Mouse (Mus musculus): Measurements from ENCODE around the gene Gnb1l. TPM values are rescaled to one million over a fixed set of nuclear protein-coding genes. Genes with fewer than 3 reads are reported as not detected.

Gnb1l gene
- polyA plus RNA-seq, 1 experiment: 12.0 TPM

DNA sequence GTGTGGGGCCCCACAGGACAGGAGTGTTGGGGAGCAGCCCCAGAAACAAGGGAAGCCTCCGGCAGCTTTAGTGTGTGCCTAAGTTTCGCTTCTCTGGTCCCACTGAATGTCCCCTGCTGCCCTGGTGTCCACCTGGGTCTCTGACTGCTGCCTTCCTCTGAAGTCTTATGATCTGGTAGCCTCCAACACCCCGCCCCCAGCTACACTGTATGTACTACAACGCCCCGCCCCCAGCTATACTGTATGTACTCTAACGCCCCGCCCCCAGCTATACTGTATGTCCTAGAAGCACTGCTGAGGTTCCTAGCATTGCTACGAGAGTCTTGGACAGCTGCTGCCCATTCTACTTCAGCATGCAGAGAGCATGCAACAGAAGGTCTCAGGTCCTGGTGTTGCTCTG, 25.5 kb upstream of the Gnb1l start:
- no peak for TF ChIP-seq GATA1 (IDR thresholded peaks at IDR 0.05; ENCODE audit: low read length)

- no peak for TF ChIP-seq GATA1 (IDR thresholded peaks at IDR 0.05; ENCODE audit: low read length)
Measured at GRCm38 (mm10) chr16:18474021-18474420, 24.5 kb upstream of the Gnb1l start.

- no peak for TF ChIP-seq GATA1 (IDR thresholded peaks at IDR 0.05; ENCODE audit: low read length)
Measured at GRCm38 (mm10) chr16:18477996-18478395, 20.5 kb upstream of the Gnb1l start.

GRCm38 (mm10) chr16:18479667-18480066, 18.8 kb upstream of the Gnb1l start:
- TF ChIP-seq GATA1 (IDR thresholded peaks at IDR 0.05; ENCODE audit: low read length): no peak

DNA sequence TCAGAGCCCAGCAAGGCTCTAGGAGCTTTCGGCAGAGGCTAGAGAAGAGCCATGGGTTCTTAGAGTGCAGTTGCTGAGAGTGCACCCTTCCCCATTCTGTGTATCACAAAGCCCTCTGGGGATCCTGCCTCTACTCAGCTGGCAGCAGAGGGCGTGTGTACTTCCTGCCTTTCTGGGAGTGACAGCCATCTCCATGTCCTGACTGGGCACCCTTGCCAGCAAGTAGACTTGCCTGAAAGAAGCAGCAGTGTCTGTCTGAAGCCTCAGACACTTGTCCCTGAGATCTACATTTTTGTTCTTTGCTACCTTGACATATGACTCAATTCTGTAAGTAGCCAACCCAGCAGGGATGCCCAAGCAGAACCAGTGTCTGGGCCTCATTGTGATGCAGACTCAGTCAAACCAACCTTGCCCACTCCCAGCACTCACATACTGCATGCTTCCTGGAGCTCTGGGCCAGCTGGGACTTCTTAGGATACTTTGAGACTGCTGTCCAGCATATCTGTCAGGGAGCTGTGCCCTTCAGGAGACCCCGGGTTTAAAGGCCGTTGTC, 17.5 kb upstream of the Gnb1l start:
- no peak for TF ChIP-seq GATA1 (IDR thresholded peaks at IDR 0.05; ENCODE audit: low read length)

DNA sequence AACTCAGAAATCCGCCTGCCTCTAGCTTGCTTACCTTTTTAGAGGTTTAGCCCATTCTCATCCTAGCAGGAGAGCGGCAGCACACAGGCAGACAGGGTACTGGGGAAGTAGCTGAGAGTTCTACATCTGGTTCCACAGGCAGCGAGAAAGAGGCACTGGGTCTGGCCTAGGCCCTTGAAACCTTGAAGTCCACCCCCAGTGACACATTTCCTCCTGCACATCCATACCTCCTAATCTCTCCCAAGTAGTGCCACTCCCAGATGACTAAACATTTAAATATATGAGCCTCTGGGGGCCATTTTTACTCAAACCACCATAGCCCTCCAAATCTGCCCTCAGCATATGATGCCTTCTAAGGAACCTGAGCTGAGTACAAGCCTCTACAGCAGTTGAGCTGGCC, 16.1 kb upstream of the Gnb1l start:
- no peak for TF ChIP-seq GATA1 (IDR thresholded peaks at IDR 0.05; ENCODE audit: low read length)

DNA sequence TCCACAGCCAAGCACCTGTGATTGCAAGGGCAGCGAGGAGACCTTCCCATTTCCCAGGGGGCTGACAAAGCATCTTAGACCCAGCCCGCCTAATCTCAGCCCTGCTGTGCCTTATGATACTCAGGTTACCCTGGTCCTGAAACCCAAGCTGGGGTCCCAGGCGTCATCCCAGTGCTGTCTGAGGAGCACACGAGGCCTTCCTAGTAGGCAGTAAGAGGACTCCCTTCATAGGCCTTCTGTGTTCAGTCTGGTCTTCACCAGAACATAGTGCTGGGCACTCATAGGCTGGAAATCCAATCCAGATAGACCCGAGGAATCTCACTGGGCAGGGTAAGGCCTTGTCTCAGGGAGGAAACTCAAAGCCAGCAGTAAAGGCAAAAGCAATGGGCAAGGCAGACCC, 14.7 kb upstream of the Gnb1l start:
- no peak for TF ChIP-seq GATA1 (IDR thresholded peaks at IDR 0.05; ENCODE audit: low read length)

GRCm38 (mm10) chr16:18484386-18484785, 14.1 kb upstream of the Gnb1l start:
- TF ChIP-seq GATA1 (IDR thresholded peaks at IDR 0.05; ENCODE audit: low read length): no peak

DNA sequence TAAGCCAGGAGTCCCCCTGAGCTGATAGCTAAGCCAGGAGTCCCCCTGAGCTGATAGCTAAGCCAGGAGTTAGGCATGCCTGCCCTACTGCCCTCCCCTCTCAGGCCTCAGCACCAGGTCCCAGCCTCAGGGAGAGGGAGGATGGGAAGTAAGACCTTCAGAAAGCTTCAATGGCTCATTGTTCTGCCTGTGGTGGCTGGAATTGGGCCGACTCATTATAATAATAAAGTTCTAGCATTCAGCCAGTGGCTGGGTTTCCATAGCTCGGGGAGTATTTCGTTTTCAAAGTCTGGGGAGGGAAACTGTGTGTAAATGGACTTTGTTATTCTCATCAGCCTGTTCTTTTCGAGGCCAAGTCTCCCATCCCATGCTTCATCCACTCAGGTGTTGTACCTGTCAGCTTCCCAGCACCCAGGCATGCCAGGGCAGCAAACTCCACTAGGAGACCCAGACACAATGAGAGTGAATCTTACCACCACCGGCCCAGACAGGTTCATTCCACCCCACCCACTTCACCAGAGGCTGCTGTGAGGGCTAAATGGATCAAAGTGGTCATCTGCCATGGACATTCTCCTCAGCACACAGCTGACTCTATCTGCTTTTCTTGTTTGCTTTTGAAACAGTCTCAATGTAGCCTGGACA, 13.6 kb upstream of the Gnb1l start:
- TF ChIP-seq GATA1 (IDR thresholded peaks at IDR 0.05; ENCODE audit: low read length): no peak

DNA sequence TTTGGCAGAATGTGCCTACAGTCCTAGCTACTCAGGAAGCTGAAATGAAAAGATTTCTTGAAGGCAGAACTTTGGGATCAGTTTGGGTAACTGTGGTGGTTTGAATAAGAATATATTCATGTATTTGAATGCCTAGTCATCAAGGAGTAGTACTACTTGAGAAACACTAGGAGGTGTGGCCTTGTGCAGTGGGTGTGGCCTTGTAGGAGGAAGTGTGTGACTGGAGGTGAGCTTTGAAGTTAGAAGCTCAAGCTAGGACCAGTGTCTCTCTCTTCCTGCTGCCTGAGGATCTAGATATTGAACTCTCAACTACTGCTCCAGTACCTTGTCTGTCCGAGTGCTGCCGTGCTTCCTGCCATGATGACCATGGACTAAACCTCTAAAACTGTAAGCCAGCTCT, 12.4 kb upstream of the Gnb1l start:
- TF ChIP-seq GATA1 (IDR thresholded peaks at IDR 0.05; ENCODE audit: low read length): no peak

DNA sequence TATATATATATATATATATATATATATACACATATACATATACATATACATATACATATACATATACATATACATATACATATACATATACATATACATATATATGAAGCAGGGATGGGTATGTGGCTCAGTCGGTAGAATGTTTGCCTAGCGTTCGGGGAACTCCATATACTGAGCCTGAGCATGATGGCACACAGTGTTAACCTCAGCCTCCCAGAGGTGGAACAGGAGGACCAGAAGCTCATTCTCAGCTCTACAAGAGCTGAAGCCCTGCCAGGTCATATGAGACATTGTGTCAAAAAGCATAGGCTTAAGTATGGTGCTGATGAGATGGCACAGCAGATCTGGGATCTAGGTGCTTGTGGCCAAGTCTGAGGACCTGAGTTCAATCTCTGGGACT, 8.2 kb upstream of the Gnb1l start:
- TF ChIP-seq GATA1 (IDR thresholded peaks at IDR 0.05; ENCODE audit: low read length): no peak

DNA sequence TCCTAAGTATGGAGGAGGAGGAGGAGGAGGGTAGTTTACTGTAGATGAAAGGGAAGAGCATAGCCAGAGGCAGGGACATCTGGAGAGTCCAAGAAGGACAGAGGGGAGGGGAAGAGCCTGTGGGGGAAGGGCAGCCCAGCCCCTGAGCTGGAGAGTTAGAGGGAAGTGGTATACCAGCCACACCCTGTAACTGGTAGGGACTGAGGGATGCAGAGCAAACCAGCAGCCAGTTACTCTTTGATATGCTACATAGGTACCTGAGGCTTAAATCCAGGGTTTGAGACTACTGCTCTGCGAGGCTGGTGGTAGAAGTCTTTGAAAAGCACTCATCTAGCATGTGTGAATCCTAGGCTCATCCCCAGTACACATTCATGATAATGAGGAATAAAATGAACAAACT, 7.6 kb upstream of the Gnb1l start:
- no peak for TF ChIP-seq GATA1 (IDR thresholded peaks at IDR 0.05; ENCODE audit: low read length)

DNA sequence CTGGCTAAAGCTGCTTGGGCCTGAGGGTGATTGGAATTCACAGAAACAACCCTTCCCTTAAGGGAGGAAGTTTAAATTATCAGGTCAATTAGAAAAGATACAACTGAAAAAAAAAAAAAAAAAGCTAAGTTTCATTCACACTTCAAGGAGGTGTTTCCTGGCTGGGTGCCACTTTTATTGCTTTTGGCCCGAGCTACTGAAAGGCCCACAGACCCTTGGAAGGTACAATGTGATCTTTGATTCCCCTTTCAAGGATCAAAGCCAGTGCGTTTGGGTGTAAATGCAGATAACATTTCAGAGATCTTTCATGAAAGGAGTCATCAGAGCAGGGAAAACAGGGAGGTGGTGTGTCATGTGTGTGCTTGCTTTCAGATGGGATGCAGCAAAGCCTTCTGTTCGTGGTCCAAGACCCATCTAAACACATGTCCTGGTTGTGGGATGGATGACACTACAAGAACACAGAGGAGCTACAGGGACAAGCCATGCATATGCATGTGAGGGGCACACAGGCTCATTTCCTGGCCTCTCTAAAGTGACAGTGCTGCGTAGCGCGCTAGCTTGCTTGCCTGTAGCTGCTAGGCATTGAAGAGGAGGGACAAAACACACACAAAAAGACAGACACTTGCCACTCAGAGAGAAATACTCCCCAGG, 523 bp upstream of the Gnb1l start:
- no peak for TF ChIP-seq GATA1 (IDR thresholded peaks at IDR 0.05; ENCODE audit: low read length)

- TF ChIP-seq GATA1 (IDR thresholded peaks at IDR 0.05; ENCODE audit: low read length): no peak
Measured at GRCm38 (mm10) chr16:18498996-18499395, 483 bp downstream of the Gnb1l start.

GRCm38 (mm10) chr16:18501531-18501930, 3.0 kb downstream of the Gnb1l start:
- no peak for TF ChIP-seq GATA1 (IDR thresholded peaks at IDR 0.05; ENCODE audit: low read length)

DNA sequence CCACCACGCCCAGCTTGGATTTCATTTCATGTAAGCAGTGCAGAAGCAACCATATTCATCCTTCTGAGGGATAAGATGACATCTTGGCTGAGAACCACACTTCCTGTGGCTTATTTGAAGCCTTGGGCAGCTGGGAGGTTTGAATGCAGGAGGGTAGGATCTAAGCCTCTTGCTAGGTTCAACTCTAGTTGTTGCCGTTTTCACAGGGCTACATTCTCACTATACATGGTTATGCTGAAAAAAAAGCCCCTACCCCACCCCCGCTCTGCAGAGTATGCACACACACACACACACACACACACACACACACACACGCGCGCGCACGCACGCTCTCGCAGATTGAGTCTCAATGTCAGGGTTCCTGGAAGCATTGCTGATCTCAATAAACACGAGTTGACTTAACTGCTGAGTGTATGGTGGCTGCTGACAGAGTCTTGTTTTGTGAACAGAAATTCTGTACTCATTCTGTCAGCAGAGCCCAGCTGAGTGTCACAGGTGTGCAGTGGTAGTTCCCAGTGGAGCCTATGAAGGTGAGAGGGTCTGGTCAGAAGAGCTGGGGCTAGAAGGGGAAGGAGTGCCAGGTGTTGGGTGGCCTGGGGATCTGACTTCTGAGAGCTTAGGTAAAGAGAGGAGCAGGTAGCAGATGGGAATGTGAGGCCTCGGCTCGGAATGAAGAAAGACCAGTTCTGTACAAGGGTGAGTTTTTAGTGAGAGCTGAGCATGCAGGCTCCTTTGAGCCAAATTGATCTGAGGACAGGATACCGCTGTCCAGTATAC, 5.2 kb downstream of the Gnb1l start:
- TF ChIP-seq GATA1 (IDR thresholded peaks at IDR 0.05; ENCODE audit: low read length): no peak

Data from G1E-ER4 (cell line).